Mouse (Mus musculus) heart, postnatal 36 days (tissue): ENCODE results near the gene Morc3. TPM values are rescaled to one million over a fixed set of nuclear protein-coding genes. Genes with fewer than 3 reads are reported as not detected.

Experiments used
- DNase-seq, 2 experiments: peaks; one replicate each; pipeline ENCODE4 v3.0.0; 2021 to 2022
- intact Hi-C: fragments of 180-260 bp; cut with DNase I; formaldehyde crosslinking; loops from one replicate; pipeline ENCODE4 v1.15.1; 2025
- total RNA-seq, 2 experiments: library from RNA; stranded (reverse); gene quantifications; 2 replicates each; pipeline ENCODE4 v1.2.3; 2021

Gene Morc3
- total RNA-seq, result 10 to 100 TPM; 14.9 to 18.0 TPM

GRCm38 (mm10) chr16:93831627-93832395 is at the start of gene Morc3:
Gene Morc3 (plus strand): TSS chr16:93832121.
- peak; percentile 100 for DNase-seq
- intact Hi-C loops, result loop anchor here (2.0 to 5.0 kb wide), 2 partner anchors 15 to 120 kb away; partner anchors contain the start of gene Dop1b

- intact Hi-C loops, result loop anchor here (10.0 kb wide), 1 partner anchor 159 kb away; the partner anchor contains the start of gene Gm5678
- DNase-seq, result no peak
These were observed 47.7 kb upstream of the Morc3 start for GRCm38 (mm10) chr16:93784175-93784574.

GRCm38 (mm10) chr16:93785805-93786204 is 46.1 kb upstream of the Morc3 start:
- DNase-seq, result peak; percentile 57 to 71

GRCm38 (mm10) chr16:93788388-93788787 is 43.5 kb upstream of the Morc3 start:
- intact Hi-C loops, result loop anchor here (10.0 kb wide), 1 partner anchor 164 kb away; the partner anchor contains the start of gene Gm5678
- no peak for DNase-seq

More at GRCm38 (mm10) chr16:93785805-93786204, 46.1 kb upstream of the Morc3 start:
- intact Hi-C loops, result loop anchor here (10.0 kb wide), 1 partner anchor 161 kb away; the partner anchor contains the start of gene Gm5678

- DNase-seq, result no peak
- intact Hi-C loops, result loop anchor here (10.0 kb wide), 1 partner anchor 164 kb away; the partner anchor contains the start of gene Gm5678
These were observed 43.0 kb upstream of the Morc3 start for GRCm38 (mm10) chr16:93788881-93789280.

- no peak for DNase-seq
- intact Hi-C loops, result loop anchor here (10.0 kb wide), 1 partner anchor 165 kb away; the partner anchor contains the start of gene Gm5678
These were observed 41.8 kb upstream of the Morc3 start for GRCm38 (mm10) chr16:93789971-93790755.

GRCm38 (mm10) chr16:93792981-93793630 is 38.8 kb upstream of the Morc3 start:
- intact Hi-C loops, result no loop called here
- no peak for DNase-seq

- no peak for DNase-seq
- intact Hi-C loops, result no loop called here
These were observed 37.1 kb upstream of the Morc3 start for GRCm38 (mm10) chr16:93794845-93795244.

GRCm38 (mm10) chr16:93795391-93795790 is 36.5 kb upstream of the Morc3 start:
- no peak for DNase-seq
- intact Hi-C loops, result no loop called here

GRCm38 (mm10) chr16:93797021-93797840 is 34.7 kb upstream of the Morc3 start:
- intact Hi-C loops, result no loop called here
- DNase-seq, result peak in 1 of 2 experiments; percentile 20

- intact Hi-C loops, result no loop called here
- DNase-seq, result no peak
These were observed 34.0 kb upstream of the Morc3 start for GRCm38 (mm10) chr16:93797841-93798492.

GRCm38 (mm10) chr16:93798623-93799022 is 33.3 kb upstream of the Morc3 start:
- no peak for DNase-seq
- intact Hi-C loops, result no loop called here

- DNase-seq, result no peak
- intact Hi-C loops, result no loop called here
These were observed 32.9 kb upstream of the Morc3 start for GRCm38 (mm10) chr16:93799071-93799470.

- DNase-seq, result no peak
- intact Hi-C loops, result no loop called here
These were observed 32.0 kb upstream of the Morc3 start for GRCm38 (mm10) chr16:93799936-93800335.

- no peak for DNase-seq
- intact Hi-C loops, result no loop called here
These were observed 24.8 kb upstream of the Morc3 start for GRCm38 (mm10) chr16:93807167-93807566.

- peak; percentile 54 to 60 for DNase-seq
- intact Hi-C loops, result no loop called here
These were observed 23.9 kb upstream of the Morc3 start for GRCm38 (mm10) chr16:93807961-93808554.

GRCm38 (mm10) chr16:93815856-93816736 is 15.8 kb upstream of the Morc3 start:
- intact Hi-C loops, result loop anchor here (2.0 kb wide), 1 partner anchor 17 kb away; the partner anchor contains the start of gene Morc3
- DNase-seq, result peak; percentile 77 to 79

GRCm38 (mm10) chr16:93816861-93817260 is 15.1 kb upstream of the Morc3 start:
- intact Hi-C loops, result loop anchor here (2.0 kb wide), 1 partner anchor 16 kb away; the partner anchor contains the start of gene Morc3
- DNase-seq, result no peak
